Mouse (Mus musculus) brain, embryonic 14.5 days (tissue): ENCODE data around the gene Aox2.

Experiments
- CTCF ChIP-seq: fragments of 200-500 bp; IDR thresholded peaks from 2 replicates; pipeline ENCODE4 v1.5.1; 2012; ENCODE audit warnings: inconsistent platforms, mild to moderate bottlenecking, moderate library complexity, borderline replicate concordance; ENCODE audit not compliant: insufficient read depth, insufficient read length; ENCODE audit errors: extremely low read depth
- POLR2A ChIP-seq: fragments of 200-500 bp; IDR thresholded peaks from 2 replicates; pipeline ENCODE4 v1.6.1; 2012; ENCODE audit warnings: mild to moderate bottlenecking, inconsistent platforms, borderline replicate concordance; ENCODE audit not compliant: poor library complexity, insufficient read depth, insufficient read length, severe bottlenecking; ENCODE audit errors: extremely low read depth

GRCm38 (mm10) chr1:58294730-58295129 is 16.6 kb downstream of the Aox2 start:
- TF ChIP-seq CTCF (no peak), POLR2A (no peak)
